Mouse (Mus musculus) WW6 (cell line): ENCODE results near the gene Stat3.

Source experiments
- DNase-seq: peaks from one replicate; pipeline ENCODE4 v3.0.0-alpha.2; 2013; ENCODE audit warnings: low read depth, low spot score

Gene Stat3

GRCm38 (mm10) chr11:100891256-100892123 lies 47.9 kb downstream of the Stat3 start:
- no peak for DNase-seq

- no peak for DNase-seq
Observed at GRCm38 (mm10) chr11:100890481-100890880, 48.9 kb downstream of the Stat3 start.

GRCm38 (mm10) chr11:100888348-100888820 lies 51.0 kb downstream of the Stat3 start:
- DNase-seq: no peak

- no peak for DNase-seq
Observed at GRCm38 (mm10) chr11:100887764-100888163, 51.6 kb downstream of the Stat3 start.

GRCm38 (mm10) chr11:100887236-100887635 lies 52.1 kb downstream of the Stat3 start:
- DNase-seq: no peak

GRCm38 (mm10) chr11:100886188-100886740 lies 53.1 kb downstream of the Stat3 start:
- no peak for DNase-seq

- DNase-seq: no peak
Observed at GRCm38 (mm10) chr11:100885472-100885871, 53.9 kb downstream of the Stat3 start.

- DNase-seq: no peak
Observed at GRCm38 (mm10) chr11:100883640-100884039, 55.7 kb downstream of the Stat3 start.

GRCm38 (mm10) chr11:100879321-100880078 lies 59.8 kb downstream of the Stat3 start:
- DNase-seq: no peak

- DNase-seq: no peak
Observed at GRCm38 (mm10) chr11:100875761-100876160, 63.6 kb downstream of the Stat3 start.

- DNase-seq: no peak
Observed at GRCm38 (mm10) chr11:100870968-100871350, 68.4 kb downstream of the Stat3 start.

GRCm38 (mm10) chr11:100870256-100870967 lies 68.9 kb downstream of the Stat3 start:
- DNase-seq: no peak

- no peak for DNase-seq
Observed at GRCm38 (mm10) chr11:100865618-100866017, 73.7 kb downstream of the Stat3 start.

GRCm38 (mm10) chr11:100863141-100863540 lies 76.2 kb downstream of the Stat3 start:
- DNase-seq: no peak

- no peak for DNase-seq
Observed at GRCm38 (mm10) chr11:100861836-100862235, 77.5 kb downstream of the Stat3 start.

GRCm38 (mm10) chr11:100861335-100861734 lies 78.0 kb downstream of the Stat3 start:
- DNase-seq: no peak

- peak; percentile 55 for DNase-seq
Observed at GRCm38 (mm10) chr11:100860198-100861048, 78.9 kb downstream of the Stat3 start.

GRCm38 (mm10) chr11:100859579-100860075 lies 79.7 kb downstream of the Stat3 start:
- no peak for DNase-seq

GRCm38 (mm10) chr11:100858935-100859578 lies 80.3 kb downstream of the Stat3 start, which contains the start of gene Stat5a:
Stat5a (plus strand) TSS chr11:100859351.
- DNase-seq: no peak

- no peak for DNase-seq
Observed at GRCm38 (mm10) chr11:100857960-100858359, 81.4 kb downstream of the Stat3 start.
